Mouse (Mus musculus) limb, embryonic 14.5 days (tissue): ENCODE results near the gene Dlg1. TPM values are rescaled to one million over a fixed set of nuclear protein-coding genes. Genes with fewer than 3 reads are reported as not detected.

Experiments used
- ATAC-seq: fragments of 200-750 bp; cut with Nextera tagmentation; 2 replicates; pipeline ENCODE4 v1.8.0; 2017; ENCODE audit warnings: low read depth, moderate number of reproducible peaks, moderate TSS enrichment; ENCODE audit not compliant: low FRiP score
- DNase-seq: peaks from one replicate; pipeline ENCODE4 v3.0.0-alpha.2; 2015; ENCODE audit warnings: low spot score
- H3K27ac ChIP-seq: fragments of 300-500 bp; sonication (generic); replicated peaks from 2 replicates; pipeline ENCODE4 v1.5.1; 2014; ENCODE audit warnings: low read depth, mild to moderate bottlenecking, low read length, moderate library complexity, mixed read lengths
- H3K27me3 ChIP-seq: fragments of 300-500 bp; sonication (generic); 2 replicates; pipeline ENCODE4 v1.6.1; 2014; ENCODE audit warnings: low read length, mixed read lengths; ENCODE audit not compliant: control insufficient read depth, insufficient read depth
- H3K36me3 ChIP-seq: fragments of 300-500 bp; sonication (generic); 2 replicates; pipeline ENCODE4 v1.6.1; 2014; ENCODE audit warnings: mild to moderate bottlenecking, low read length, moderate library complexity, mixed read lengths; ENCODE audit not compliant: control insufficient read depth, insufficient read depth
- H3K4me1 ChIP-seq: fragments of 300-500 bp; sonication (generic); 2 replicates; pipeline ENCODE4 v1.6.1; 2014; ENCODE audit warnings: antibody characterized with exemption, low read length, mixed read lengths; ENCODE audit not compliant: control insufficient read depth, insufficient read depth
- H3K4me2 ChIP-seq: fragments of 300-500 bp; sonication (generic); replicated peaks from 2 replicates; pipeline ENCODE4 v1.6.1; 2014; ENCODE audit warnings: low read depth, mild to moderate bottlenecking, low read length, moderate library complexity; ENCODE audit not compliant: severe bottlenecking
- H3K4me3 ChIP-seq: fragments of 300-500 bp; sonication (generic); replicated peaks from 2 replicates; pipeline ENCODE4 v1.5.1; 2014; ENCODE audit warnings: low read length
- H3K9ac ChIP-seq: fragments of 300-500 bp; sonication (generic); 2 replicates; pipeline ENCODE4 v1.6.1; 2014; ENCODE audit warnings: mild to moderate bottlenecking, low read depth, low read length, moderate library complexity; ENCODE audit not compliant: severe bottlenecking
- H3K9me3 ChIP-seq: fragments of 300-500 bp; sonication (generic); 2 replicates; pipeline ENCODE4 v1.6.1; 2016; ENCODE audit warnings: low read length; ENCODE audit not compliant: control insufficient read depth
- POLR2A ChIP-seq: fragments of 200-500 bp; IDR thresholded peaks from 2 replicates; pipeline ENCODE4 v1.8.0; 2012; ENCODE audit warnings: inconsistent platforms, mild to moderate bottlenecking, moderate library complexity, borderline replicate concordance; ENCODE audit not compliant: insufficient read depth, insufficient read length; ENCODE audit errors: extremely low read depth
- WGBS: fragments of 180-500 bp; shearing (Covaris S2); extraction: QIAGEN DNeasy Blood & Tissue Kit; methylation state at CpG from one replicate; pipeline ENCODE4 v1.1.7; 2014; 5-methylcytosine and 5-hydroxymethylcytosine counted together
- polyA plus RNA-seq, 2 experiments: library from polyadenylated mRNA; depleted of rRNA in 1 of 2; stranded (reverse) in 1 of 2; unstranded in 1 of 2; fragments of >200 nt; fragmentation: Nextera tagmentation in 1 of 2; extraction: Ambion mirVana in 1 of 2; gene quantifications; 2 replicates each; pipeline versions ENCODE4 v1.2.1 to v1.2.3; 2012 to 2014

Gene Dlg1
- polyA plus RNA-seq, 2 experiments = 37.9 to 62.0 TPM

DNA sequence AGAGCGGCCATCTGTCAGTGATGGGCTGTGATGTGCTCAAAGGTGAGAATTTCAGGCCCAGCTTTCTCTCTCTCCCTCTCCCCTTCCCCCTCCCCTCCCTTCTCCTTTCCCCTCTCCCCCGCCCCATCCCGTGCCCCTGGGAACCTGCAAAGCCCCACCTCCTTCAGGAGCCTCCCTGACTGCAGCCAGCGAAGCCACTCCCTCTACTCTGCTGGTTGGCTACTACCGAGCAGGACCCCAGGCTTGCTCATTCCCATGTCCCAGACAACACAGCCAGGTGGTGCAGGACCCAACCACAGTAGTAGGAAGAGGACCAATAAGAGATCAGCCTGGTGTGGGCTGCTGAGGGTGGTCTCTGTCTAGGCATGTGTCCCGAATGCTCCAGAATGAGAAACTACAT is 220.7 kb downstream of the Dlg1 start:
- DNase-seq (no peak), ATAC-seq (no peak)
- H3K4me1 ChIP-seq = peaks cover 14% of the 10 kb centered on the region
- H3K27ac ChIP-seq = no peak overlapping the region
- no peak for TF ChIP-seq POLR2A
- no peak overlapping the region for H3K4me3 ChIP-seq
- WGBS = 8% methylated on average over 6 of the region's 6 CpGs
- H3K9ac ChIP-seq = no peak overlapping the region
- no peaks in the 10 kb centered on the region for H3K9me3 ChIP-seq
- H3K4me2 ChIP-seq = peak overlapping the region; percentile 25; the same call in 1 of the 2 replicates
- no peaks in the 10 kb centered on the region for H3K36me3 ChIP-seq
- no peaks in the 10 kb centered on the region for H3K27me3 ChIP-seq

DNA sequence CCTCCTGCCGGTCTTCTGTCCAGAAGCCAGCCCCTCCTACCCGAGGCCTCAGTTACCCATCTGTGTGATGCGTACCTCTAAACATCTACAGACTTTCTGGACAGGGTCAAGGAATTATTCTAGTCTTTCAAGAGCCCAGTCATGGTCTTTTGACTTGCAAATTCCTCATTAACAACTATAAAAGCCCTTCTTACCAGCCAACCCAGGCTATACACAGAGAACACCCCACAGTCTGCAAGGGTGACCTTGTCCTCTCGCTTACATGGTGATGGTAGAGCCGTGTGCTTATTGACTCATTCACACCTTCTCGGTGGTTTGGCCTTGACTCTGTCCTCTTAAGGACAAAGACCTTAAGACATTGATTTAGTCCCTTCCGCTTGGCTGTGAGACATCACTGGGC is 227.7 kb downstream of the Dlg1 start:
- Histone ChIP-seq H3K27ac (no peak overlapping the region), H3K4me2 (no peak overlapping the region)

DNA sequence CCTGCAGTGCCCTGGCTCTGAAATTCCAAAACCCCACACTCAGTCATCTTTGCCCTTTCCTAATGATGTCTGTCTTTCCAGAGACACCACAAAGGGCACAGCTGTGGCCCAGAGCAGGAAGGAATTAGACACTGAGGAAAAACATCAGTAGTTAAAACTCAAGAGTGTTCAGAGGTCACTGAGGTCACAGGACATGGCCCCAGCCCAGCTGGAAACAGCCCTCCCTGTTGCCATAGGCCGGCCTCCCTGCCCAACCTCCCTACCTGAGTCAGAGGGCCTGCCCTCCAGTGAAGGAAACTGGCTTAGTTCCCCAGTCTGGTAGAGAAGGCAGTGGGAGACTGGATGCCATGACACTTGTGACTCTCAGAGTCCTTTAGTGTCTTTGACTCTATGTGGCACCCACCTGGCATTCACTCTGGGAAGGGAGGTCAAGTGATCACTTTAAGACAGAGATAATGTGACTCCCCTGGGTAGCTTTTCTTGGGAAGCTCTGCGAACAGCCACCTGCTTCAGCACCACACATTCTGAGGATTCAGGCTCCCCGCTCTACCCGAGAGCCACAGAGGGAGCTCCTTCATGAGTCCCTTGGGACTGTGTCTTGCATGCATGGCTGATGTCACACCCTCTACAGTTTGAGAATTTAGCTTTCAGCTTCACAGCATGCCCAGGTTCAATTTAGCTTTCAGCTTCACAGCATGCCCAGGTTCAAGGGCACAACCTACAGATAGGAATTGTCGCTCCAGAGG is 230.3 kb downstream of the Dlg1 start:
- 62% methylated on average over 5 of the region's 5 CpGs for WGBS
- no peak overlapping the region for H3K4me2 ChIP-seq
- H3K9me3 ChIP-seq = no peaks in the 10 kb centered on the region
- H3K36me3 ChIP-seq = no peaks in the 10 kb centered on the region
- H3K9ac ChIP-seq = no peak overlapping the region
- no peak overlapping the region for H3K4me3 ChIP-seq
- no peaks in the 10 kb centered on the region for H3K27me3 ChIP-seq
- no peak for DNase-seq
- H3K27ac ChIP-seq = no peak overlapping the region
- no peak for TF ChIP-seq POLR2A
- no peak for ATAC-seq
- peaks cover 8% of the 10 kb centered on the region; the same call in 1 of the 2 replicates for H3K4me1 ChIP-seq

More for the DNA sequence above, 227.7 kb downstream of the Dlg1 start:
- TF ChIP-seq POLR2A = no peak
- no peaks in the 10 kb centered on the region for H3K27me3 ChIP-seq
- H3K9me3 ChIP-seq = no peaks in the 10 kb centered on the region
- ATAC-seq (no peak), DNase-seq (no peak)
- H3K36me3 ChIP-seq = no peaks in the 10 kb centered on the region
- H3K4me3 ChIP-seq = no peak overlapping the region
- no peak overlapping the region for H3K9ac ChIP-seq
- WGBS = 83% methylated on average over 7 of the region's 7 CpGs
- H3K4me1 ChIP-seq = no peaks in the 10 kb centered on the region

- 14% methylated on average over 27 of the region's 29 CpGs for whole genome bisulfite sequencing
- ATAC-seq (no peak), DNase-seq (no peak)
- Histone ChIP-seq H3K4me1 (peaks cover 8% of the 10 kb centered on the region; the same call in 1 of the 2 replicates), H3K27me3 (no peaks in the 10 kb centered on the region), H3K4me3 (peak overlapping the region; percentile 19), H3K4me2 (peak overlapping the region; percentile 54), H3K9ac (peak overlapping the region; percentile 38; the same call in 1 of the 2 replicates), H3K27ac (no peak overlapping the region), H3K36me3 (no peaks in the 10 kb centered on the region), H3K9me3 (peaks cover 4% of the 10 kb centered on the region)
- no peak for TF ChIP-seq POLR2A
Observed at GRCm38 (mm10) chr16:31896971-31897774, 233.9 kb downstream of the Dlg1 start.

- Histone ChIP-seq H3K4me1 (peaks cover 8% of the 10 kb centered on the region; the same call in 1 of the 2 replicates), H3K27ac (peak overlapping the region; percentile 34)
- WGBS = 74% methylated on average over 18 of the region's 18 CpGs
Observed at GRCm38 (mm10) chr16:31898546-31899326, 235.5 kb downstream of the Dlg1 start.

More at GRCm38 (mm10) chr16:31898546-31899326, 235.5 kb downstream of the Dlg1 start:
- Histone ChIP-seq H3K36me3 (no peaks in the 10 kb centered on the region), H3K9me3 (peaks cover 4% of the 10 kb centered on the region), H3K9ac (no peak overlapping the region), H3K4me2 (no peak overlapping the region), H3K4me3 (no peak overlapping the region), H3K27me3 (no peaks in the 10 kb centered on the region)
- no peak for TF ChIP-seq POLR2A
- ATAC-seq = peak; percentile 56; the same call in 1 of the 2 replicates
- DNase-seq = peak; percentile 42
